Mouse (Mus musculus) liver, adult 2 months (tissue): ENCODE measurements around the gene Abl1.

Source experiments
- CTCF ChIP-seq: fragments of 200-500 bp; IDR thresholded peaks from 2 replicates; pipeline ENCODE4 v1.5.1; 2011; ENCODE audit warnings: low read depth, low read length, control low read depth
- POLR2A ChIP-seq: fragments of 200-500 bp; IDR thresholded peaks from 2 replicates; pipeline ENCODE4 v1.6.1; 2011; ENCODE audit warnings: low read length, control low read depth; ENCODE audit not compliant: insufficient read depth; ENCODE audit errors: extremely low read depth

DNA sequence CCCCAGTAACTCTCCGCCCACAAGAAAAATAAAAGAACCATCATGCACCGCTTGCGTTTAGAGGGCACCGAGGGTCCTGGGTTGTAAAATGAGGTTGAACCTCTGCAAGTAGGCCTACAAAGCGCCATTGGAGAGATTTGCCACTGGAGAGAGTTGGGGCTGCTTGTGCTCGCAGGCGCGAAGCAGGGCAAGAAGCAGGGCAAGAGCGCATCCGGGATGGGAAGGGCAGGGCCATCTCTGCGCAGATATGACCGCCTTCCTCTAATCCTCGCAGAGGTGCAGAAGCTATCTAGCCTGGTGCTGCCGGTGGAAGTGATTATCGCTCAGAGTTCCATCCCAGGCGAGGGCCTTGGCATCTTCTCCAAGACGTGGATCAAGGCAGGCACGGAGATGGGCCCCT lies 46.2 kb upstream of the Abl1 start:
- TF ChIP-seq CTCF (no peak), POLR2A (no peak)
